Mouse (Mus musculus): ENCODE data around the gene Lama5.

Gene Lama5

GRCm38 (mm10) chr2:180254436-180255209 is 29.0 kb upstream of the Lama5 start:
- no peak for DNase-seq

DNA sequence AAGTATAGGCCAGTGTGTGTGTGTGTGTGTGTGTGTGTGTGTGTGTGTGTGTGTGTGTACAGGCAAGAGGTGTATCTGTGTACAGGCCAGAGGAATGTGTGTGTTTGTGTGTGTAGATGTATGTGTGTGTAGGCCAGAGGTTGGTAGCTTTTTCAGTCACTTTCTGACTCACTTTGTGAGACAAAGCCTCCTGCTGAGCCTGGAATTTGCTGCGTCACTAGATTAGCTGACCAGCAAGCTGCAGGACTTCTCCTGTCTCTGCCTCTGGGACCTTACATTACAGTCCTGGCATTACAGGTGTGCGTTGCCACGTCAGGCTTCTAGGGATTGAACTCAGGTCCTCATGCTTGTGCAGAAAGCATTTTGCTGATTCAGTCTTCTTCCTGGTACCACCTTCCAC is 26.2 kb upstream of the Lama5 start:
- no peak for DNase-seq

DNA sequence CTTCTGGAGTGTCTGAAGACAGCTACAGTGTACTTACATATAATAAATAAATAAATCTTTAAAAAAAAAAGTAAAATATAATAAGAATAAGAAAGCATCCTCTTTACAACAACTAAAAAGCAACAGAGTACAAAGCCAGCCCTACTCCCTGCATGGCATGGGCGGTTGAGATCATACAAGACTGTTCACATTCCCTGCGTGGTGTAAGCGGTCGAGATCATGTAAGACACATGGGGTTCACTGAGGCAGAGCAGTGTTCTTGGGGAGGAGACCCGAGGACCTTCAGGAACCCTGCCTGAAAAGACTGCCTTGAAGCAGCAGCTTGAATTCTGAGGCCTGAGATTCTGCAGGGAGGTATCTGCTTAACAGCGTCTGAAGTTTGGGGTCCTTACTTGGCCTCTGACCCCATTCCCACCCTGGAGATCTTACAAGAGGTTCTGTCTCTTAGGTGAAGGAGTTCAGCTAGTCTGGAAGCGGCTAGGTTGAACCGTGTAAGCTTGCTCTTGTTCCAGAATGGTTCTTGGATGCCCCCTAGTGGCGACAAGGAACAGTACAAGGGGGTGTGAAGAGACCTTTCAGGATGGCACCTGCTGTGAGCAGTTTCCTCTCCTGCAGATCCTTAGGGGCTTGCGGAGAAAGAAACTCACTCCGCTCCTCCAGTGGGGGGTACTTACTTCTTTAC is 25.4 kb upstream of the Lama5 start:
- peak; percentile 86 for DNase-seq

DNA sequence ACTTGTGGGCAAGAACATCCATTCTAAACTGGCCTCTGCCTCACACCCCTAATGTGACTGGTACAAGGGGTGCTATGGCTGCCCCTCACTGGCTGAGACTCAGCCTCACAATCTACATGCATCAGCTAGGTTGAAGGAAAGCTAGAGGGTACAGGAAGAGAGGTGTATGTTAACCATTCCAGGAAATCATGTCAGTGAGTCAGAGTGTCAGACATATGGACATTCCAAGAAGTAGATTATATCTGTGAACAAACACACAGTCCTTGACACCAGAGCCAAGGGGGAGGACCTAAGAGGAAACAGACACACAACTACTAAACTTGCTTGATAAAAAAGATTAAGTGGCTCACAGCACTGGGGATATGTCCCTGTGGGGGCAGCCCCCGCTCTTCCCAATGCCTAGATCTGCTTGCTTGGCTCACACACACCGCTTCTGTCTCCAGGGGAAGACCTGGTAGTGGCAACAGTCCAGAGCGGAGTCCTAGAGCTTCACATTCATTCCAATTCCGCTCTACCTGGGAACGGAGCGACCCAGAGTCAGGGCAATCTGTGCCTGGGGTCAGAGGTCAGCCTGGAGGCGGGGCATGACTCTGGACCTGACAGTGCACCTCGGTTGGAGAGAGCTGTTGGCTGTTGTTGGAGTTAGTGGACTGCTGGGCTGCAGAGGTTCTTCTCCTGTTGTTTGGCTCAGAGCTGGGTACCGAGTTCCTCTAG is 23.4 kb upstream of the Lama5 start:
- DNase-seq: no peak

- DNase-seq: no peak
Measured at GRCm38 (mm10) chr2:180247916-180248315, 22.3 kb upstream of the Lama5 start.

DNA sequence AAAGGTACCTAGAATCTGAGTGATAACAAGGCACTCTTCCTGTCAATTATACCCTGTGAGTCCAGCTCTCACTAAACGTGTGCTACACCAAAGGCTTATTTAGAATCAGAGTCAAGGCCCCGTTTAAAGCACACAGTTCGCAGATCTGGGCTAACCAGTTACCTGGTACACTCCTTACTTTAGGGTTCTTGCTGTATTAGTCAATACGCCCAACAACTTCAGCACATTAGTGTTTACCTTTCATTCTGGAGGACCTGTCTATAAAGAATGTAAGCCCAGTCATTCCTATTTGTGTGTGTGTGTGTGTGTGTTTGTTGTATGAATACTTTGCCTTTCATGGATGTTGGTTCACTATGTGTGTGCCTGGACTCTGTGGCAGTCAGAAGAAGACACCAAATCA is 17.4 kb upstream of the Lama5 start:
- DNase-seq: no peak

DNA sequence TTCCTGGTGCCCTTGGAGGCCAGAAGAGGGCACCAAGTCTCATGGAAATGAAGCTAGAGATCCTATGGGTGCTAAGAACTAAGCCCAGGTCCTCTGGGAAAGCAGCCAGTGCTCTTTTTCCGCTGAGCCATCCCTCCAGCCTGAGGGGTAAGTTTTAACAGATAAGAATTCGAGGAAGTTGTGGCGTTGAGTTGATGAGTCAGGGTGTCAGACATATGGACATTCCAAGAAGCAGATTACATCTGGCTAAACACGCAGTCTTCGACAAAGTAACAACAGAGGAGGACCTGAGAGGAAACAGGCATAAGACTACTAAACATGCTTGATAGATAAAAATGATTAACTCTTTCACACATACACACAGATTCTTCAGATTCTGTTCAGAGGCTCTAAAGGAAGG is 12.9 kb upstream of the Lama5 start:
- no peak for DNase-seq

DNA sequence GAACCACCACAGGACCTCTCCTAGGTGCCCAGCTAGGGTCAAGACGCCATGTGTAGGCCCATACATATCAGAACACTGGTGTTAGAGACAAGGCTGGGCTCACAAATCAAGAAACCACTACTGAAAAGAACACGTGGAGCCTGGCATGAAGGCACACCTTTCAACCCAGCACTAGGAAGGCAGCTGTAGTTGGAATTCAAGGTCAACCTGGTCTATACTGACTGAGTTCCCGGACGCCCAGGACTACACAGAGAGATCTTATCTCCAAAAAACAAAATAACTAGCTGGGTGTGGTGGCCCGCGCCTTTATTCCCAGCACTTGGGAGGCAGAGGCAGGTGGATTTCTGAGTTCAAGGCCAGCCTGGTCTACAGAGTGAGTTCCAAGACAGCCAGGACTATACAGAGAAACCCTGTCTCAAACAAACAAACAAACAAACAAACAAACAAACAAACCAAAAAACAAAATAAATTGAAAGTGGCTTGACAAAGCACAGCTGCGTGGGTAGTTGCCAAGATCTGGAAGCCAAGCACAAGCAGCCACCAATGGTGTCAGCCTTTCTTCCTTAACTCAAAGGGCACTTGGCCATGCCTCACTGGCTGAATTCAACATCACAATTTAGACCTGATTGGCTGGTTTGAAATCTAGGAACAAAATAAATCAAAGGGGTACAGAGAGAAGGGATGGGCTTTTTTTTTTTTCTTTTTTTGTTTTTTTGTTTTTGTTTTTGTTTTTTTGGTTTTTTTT is 12.1 kb upstream of the Lama5 start:
- no peak for DNase-seq

DNA sequence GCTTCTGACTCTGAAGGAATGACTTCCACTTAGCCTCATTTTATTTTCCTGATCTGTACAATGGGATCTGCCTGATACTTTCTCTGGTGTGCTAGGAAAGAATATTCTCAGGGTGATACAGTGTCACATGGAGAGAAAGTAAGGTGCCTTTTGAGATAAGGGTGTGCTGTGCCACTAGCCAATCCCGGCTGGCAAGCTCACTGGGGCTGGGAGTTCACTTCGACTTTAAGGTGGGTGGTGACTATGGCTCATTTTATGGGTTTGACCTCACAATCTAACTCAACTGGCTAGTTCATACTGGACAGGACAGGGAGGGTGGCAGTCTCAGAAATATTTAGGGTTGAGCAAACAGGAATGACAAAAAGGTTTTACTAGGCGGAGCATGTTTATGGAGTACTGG is 11.3 kb upstream of the Lama5 start:
- DNase-seq: no peak

- DNase-seq: no peak
Measured at GRCm38 (mm10) chr2:180236500-180236899, 10.8 kb upstream of the Lama5 start.

DNA sequence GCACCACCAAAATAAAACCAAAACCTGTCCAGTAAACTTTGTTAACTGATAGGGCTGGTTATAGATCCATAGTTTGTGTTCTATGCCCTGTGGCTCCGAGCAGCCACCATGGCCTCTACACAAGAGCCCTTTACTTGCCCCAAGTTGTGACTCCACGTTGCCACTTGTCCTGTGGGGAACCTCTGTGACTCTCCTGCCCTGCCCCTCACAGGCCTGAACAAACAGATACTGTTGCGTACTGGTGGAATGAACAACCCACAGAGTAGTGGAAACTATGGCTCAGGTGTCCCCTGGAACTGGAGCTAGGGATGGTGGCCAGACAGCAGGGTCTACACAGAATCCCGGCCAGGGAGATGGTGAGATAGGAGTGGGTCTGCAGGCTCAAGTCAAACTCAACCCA is 10.1 kb upstream of the Lama5 start:
- DNase-seq: no peak

DNA sequence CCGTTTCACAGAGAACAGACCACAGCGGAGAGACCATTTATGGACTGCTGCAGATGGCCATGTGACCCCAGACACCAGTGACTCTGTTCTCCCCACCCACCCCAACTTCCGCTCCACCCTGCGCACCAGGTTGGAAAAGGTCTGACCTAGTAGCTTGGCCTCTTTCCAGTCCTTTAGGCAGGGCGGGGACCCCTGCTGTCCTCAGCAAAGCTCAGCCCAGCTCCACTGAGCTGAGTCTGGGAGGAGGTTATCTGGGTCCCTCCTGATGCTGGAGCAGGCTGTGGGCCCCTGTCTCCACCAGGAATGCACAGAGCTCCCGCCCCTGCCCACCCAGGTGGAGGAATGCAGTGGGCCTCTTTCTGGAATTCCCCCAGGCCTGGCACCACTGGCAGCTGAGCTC is 9.3 kb upstream of the Lama5 start:
- DNase-seq: peak; percentile 73

- DNase-seq: peak; percentile 40
Measured at GRCm38 (mm10) chr2:180234353-180234752, 8.7 kb upstream of the Lama5 start.

GRCm38 (mm10) chr2:180233101-180233904 is 7.6 kb upstream of the Lama5 start:
- DNase-seq: peak; percentile 47

GRCm38 (mm10) chr2:180230482-180230881 is 4.8 kb upstream of the Lama5 start:
- peak; percentile 46 for DNase-seq

DNA sequence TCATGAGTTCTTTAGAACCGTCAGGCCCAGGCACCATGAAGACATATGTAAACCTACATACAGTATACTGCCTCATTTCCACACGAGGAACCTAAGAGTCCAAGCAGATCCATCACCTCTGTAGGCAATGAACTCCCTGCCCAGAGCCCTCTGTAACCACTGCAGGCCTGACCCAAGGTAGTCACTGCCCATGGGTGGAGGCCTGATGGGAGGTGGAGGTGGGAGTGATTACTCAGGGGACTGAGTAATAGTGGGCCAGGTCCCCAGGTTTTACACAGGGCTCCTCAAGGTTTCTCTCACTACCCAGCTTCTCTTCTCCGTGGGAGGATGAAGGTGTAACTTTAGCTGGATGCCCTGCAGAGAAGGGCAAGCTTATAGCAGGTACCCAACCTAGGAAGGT is 3.5 kb upstream of the Lama5 start:
- DNase-seq: no peak

- peak; percentile 87 for DNase-seq
Measured at GRCm38 (mm10) chr2:180228592-180228991, 2.9 kb upstream of the Lama5 start.

- peak; percentile 10 for DNase-seq
Measured at GRCm38 (mm10) chr2:180228060-180228458, 2.4 kb upstream of the Lama5 start.

- DNase-seq: peak; percentile 84
Measured at GRCm38 (mm10) chr2:180227262-180228059, 1.8 kb upstream of the Lama5 start.

- DNase-seq: peak; percentile 67
Measured at GRCm38 (mm10) chr2:180225044-180225761, 456 bp downstream of the Lama5 start.

DNA sequence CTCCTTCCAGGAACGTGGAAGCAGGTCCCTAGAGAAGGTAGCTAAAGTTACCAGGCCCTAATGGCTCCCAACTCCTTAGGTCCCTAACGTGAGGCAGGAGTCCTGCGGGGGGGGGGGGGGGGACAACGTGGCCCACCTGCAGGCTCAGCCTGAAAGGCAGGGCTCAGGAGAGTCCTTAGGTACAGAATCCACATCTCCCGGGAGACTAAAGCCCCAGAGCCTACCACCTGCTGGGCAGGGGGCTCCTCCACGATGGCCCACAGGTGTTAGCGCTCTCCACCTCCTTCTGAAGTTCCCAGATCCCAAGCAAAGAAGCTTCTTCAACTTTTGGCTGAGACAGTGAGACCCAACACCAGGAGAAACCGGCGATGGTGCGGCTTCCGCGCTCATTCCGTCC is 1.0 kb downstream of the Lama5 start:
- DNase-seq: no peak
